Mouse (Mus musculus) ES-Bruce4 (cell line): ENCODE measurements around the gene Mettl14. TPM values are rescaled to one million over a fixed set of nuclear protein-coding genes. Genes with fewer than 3 reads are reported as not detected.
"Not testable (repeated sequence)": the region's sequence is repeated elsewhere in the genome, so short reads cannot be mapped to it uniquely, and the experiment has no call there.

Source experiments
- H3K27ac ChIP-seq: 2 replicates; pipeline ENCODE4 v1.5.1; 2012; ENCODE audit warnings: low read length, inconsistent platforms; ENCODE audit not compliant: insufficient read depth
- H3K27me3 ChIP-seq: 2 replicates; pipeline ENCODE4 v1.6.1; 2012; ENCODE audit warnings: mild to moderate bottlenecking, low read length, inconsistent platforms; ENCODE audit not compliant: control insufficient read depth, poor library complexity, insufficient read depth, severe bottlenecking
- H3K36me3 ChIP-seq: 2 replicates; pipeline ENCODE4 v1.6.1; 2012; ENCODE audit warnings: inconsistent platforms, mild to moderate bottlenecking, low read length, moderate library complexity; ENCODE audit not compliant: control insufficient read depth, poor library complexity, insufficient read depth, severe bottlenecking
- H3K4me1 ChIP-seq: one replicate; pipeline ENCODE4 v1.8.1; 2011; ENCODE audit warnings: low read length; ENCODE audit not compliant: control insufficient read depth, insufficient read depth
- H3K4me3 ChIP-seq: 2 replicates; pipeline ENCODE4 v1.5.1; 2011; ENCODE audit warnings: low read depth, mild to moderate bottlenecking, low read length
- H3K9ac ChIP-seq: 2 replicates; pipeline ENCODE4 v1.6.1; 2012; ENCODE audit warnings: low read depth, mild to moderate bottlenecking, inconsistent platforms; ENCODE audit not compliant: poor library complexity, severe bottlenecking
- H3K9me3 ChIP-seq: replicated peaks from 2 replicates; pipeline ENCODE4 v1.6.1; 2012; ENCODE audit warnings: mild to moderate bottlenecking, low read length, inconsistent platforms; ENCODE audit not compliant: control insufficient read depth, poor library complexity, insufficient read depth, severe bottlenecking
- CTCF ChIP-seq: IDR thresholded peaks from one replicate; pipeline ENCODE4 v1.8.1; 2011; ENCODE audit warnings: low read depth, low read length
- EP300 ChIP-seq: IDR thresholded peaks from 2 replicates; pipeline ENCODE4 v1.6.1; 2011; ENCODE audit warnings: low read depth, low read length; ENCODE audit not compliant: insufficient read depth
- POLR2A ChIP-seq: IDR thresholded peaks from one replicate; pipeline ENCODE4 v1.8.1; 2011; ENCODE audit warnings: low read length; ENCODE audit not compliant: insufficient read depth
- polyA plus RNA-seq: library from polyadenylated mRNA; stranded (reverse); fragments of >200 nt; gene quantifications from 2 replicates; pipeline ENCODE4 v1.2.4, GENCODE M21; 2011; ENCODE audit warnings: low read depth; ENCODE audit not compliant: missing spikeins, insufficient read depth, insufficient read length

Gene Mettl14
- polyA plus RNA-seq, 1 experiment, result 48.6 TPM

- Histone ChIP-seq H3K27me3 (no peaks in the 10 kb centered on the region), H3K4me1 (no peaks in the 10 kb centered on the region), H3K4me3 (no peak overlapping the region), H3K27ac (no peak overlapping the region), H3K9ac (no peak overlapping the region), H3K36me3 (peaks cover 23% of the 10 kb centered on the region), H3K9me3 (no peaks in the 10 kb centered on the region)
- TF ChIP-seq CTCF (no peak), POLR2A (no peak), EP300 (no peak)
Measured at GRCm38 (mm10) chr3:123370927-123371326, 15.0 kb downstream of the Mettl14 start.

GRCm38 (mm10) chr3:123369161-123369560 lies 16.7 kb downstream of the Mettl14 start:
- no peaks in the 10 kb centered on the region for H3K27me3 ChIP-seq
- no peak overlapping the region for H3K27ac ChIP-seq
- TF ChIP-seq POLR2A (no peak), EP300 (no peak), CTCF (no peak)
- H3K4me1 ChIP-seq, result no peaks in the 10 kb centered on the region
- H3K4me3 ChIP-seq, result no peak overlapping the region
- no peak overlapping the region for H3K9ac ChIP-seq
- peaks cover 18% of the 10 kb centered on the region for H3K36me3 ChIP-seq
- H3K9me3 ChIP-seq, result no peaks in the 10 kb centered on the region

DNA sequence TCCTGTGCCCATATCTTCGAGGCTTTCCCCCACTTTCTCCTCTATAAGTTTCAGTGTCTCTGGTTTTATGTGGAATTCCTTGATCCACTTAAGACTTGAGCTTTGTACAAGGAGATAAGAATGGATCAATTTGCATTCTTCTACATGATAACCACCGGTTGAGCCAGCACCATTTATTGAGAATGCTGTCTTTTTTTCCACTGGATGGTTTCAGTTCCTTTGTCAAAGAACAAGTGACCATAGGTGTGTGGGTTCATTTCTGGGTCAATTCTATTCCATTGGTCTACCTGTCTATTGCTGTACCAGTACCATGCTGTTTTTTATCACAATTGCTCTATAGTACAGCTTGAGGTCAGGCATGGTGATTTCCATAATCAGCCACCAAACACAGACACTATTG lies 19.1 kb downstream of the Mettl14 start:
- H3K36me3 ChIP-seq, result peaks cover 23% of the 10 kb centered on the region
- not testable (repeated sequence) for H3K4me1 ChIP-seq, H3K9ac ChIP-seq, H3K27me3 ChIP-seq, H3K27ac ChIP-seq, H3K9me3 ChIP-seq, H3K4me3 ChIP-seq

GRCm38 (mm10) chr3:123356377-123356991 lies 29.4 kb downstream of the Mettl14 start:
- no peaks in the 10 kb centered on the region for H3K4me1 ChIP-seq
- H3K4me3 ChIP-seq, result no peak overlapping the region
- H3K9me3 ChIP-seq, result no peaks in the 10 kb centered on the region
- H3K36me3 ChIP-seq, result 0 out of 2 replicates have a peak, but pooled peaks cover 4% of the 10 kb centered on the region
- H3K27ac ChIP-seq, result no peak overlapping the region
- no peak overlapping the region for H3K9ac ChIP-seq
- H3K27me3 ChIP-seq, result no peaks in the 10 kb centered on the region
- TF ChIP-seq EP300 (no peak), POLR2A (no peak)

DNA sequence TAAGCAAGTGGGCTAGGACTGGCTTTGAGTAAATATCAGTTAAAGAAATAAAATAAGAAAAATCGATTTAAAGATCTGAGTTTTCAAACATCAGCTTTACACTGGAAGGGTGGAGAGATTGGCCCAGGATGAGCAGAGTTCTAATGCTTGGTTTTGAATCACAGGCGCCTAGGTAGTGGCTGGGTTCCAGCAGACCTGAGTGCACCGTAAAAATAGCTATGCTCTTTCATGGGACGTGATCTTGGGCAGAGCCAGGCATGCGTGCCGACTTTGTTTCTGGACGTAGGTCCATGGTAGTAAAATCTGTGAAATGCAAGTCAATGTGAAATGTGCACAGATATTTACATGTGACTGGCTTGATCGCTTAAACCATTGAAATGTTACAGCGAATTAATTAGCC lies 31.5 kb downstream of the Mettl14 start:
- 0 out of 2 replicates have a peak, but pooled peaks cover 4% of the 10 kb centered on the region for H3K36me3 ChIP-seq
- H3K4me3 ChIP-seq, result no peak overlapping the region

DNA sequence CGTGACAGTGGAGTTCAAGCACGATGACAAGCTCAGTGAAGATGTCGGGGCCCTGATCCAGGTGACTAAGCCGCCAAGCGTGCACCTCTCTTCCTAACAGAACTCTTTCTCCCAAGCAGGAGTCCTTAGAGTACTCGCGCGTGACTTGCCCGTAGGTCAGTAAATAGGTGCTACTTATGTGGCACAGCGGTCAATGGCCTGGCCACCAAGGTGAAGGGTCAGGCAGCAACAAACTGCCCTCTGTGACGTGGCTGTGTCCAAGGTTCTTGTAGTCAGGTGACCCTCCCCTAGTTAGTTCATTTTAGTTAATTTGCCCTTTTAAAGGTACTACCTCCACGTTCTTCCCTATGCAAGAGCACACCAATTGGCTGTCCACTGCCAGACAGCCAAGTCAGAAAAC lies 32.2 kb downstream of the Mettl14 start:
- Histone ChIP-seq H3K36me3 (0 out of 2 replicates have a peak, but pooled peaks cover 4% of the 10 kb centered on the region), H3K9ac (no peak overlapping the region), H3K4me3 (no peak overlapping the region), H3K27ac (no peak overlapping the region), H3K4me1 (no peaks in the 10 kb centered on the region), H3K27me3 (no peaks in the 10 kb centered on the region), H3K9me3 (no peaks in the 10 kb centered on the region)
- no peak for TF ChIP-seq POLR2A

More for the DNA sequence above, 31.5 kb downstream of the Mettl14 start:
- Histone ChIP-seq H3K4me1 (no peaks in the 10 kb centered on the region), H3K27ac (no peak overlapping the region), H3K9ac (no peak overlapping the region), H3K9me3 (no peaks in the 10 kb centered on the region), H3K27me3 (no peaks in the 10 kb centered on the region)
- TF ChIP-seq CTCF, result no peak
- no peak for TF ChIP-seq EP300
- no peak for TF ChIP-seq POLR2A
